ENCODE assay signal across 28 mouse cellular contexts in genomic region chr11:103969278-103969677, GRCm38 (mm10).
"Had no signal": no experiment of that assay in that cellular context is flagged by ENCODE, and none has a peak within 500 bp of the region (broad histone marks: within the 10 kb centered on the region; RNA-seq: fewer than 3 reads in every experiment).

No protein-coding gene starts in this region.

- ATAC-seq: forebrain, embryonic 13.5 days; forebrain, embryonic 14.5 days; forebrain, embryonic 15.5 days; forebrain, embryonic 16.5 days; forebrain, postnatal 0 days had no signal

- H3K9ac ChIP-seq: embryonic facial prominence, embryonic 12.5 days; embryonic facial prominence, embryonic 13.5 days; embryonic facial prominence, embryonic 15.5 days; forebrain, embryonic 12.5 days; forebrain, embryonic 13.5 days; forebrain, embryonic 15.5 days; forebrain, postnatal 0 days had no signal

- H3K9me3 ChIP-seq: embryonic facial prominence, embryonic 10.5 days; embryonic facial prominence, embryonic 12.5 days; embryonic facial prominence, embryonic 13.5 days; embryonic facial prominence, embryonic 15.5 days; forebrain, embryonic 10.5 days; forebrain, embryonic 12.5 days; forebrain, embryonic 13.5 days; forebrain, embryonic 15.5 days had no signal

- H3K27me3 ChIP-seq: embryonic facial prominence, embryonic 12.5 days; embryonic facial prominence, embryonic 13.5 days; embryonic facial prominence, embryonic 15.5 days; forebrain, embryonic 12.5 days; forebrain, embryonic 13.5 days; forebrain, embryonic 15.5 days had no signal

- H3K27ac ChIP-seq: embryonic facial prominence, embryonic 10.5 days; embryonic facial prominence, embryonic 12.5 days; embryonic facial prominence, embryonic 13.5 days; embryonic facial prominence, embryonic 15.5 days; forebrain, embryonic 10.5 days; forebrain, embryonic 12.5 days; forebrain, embryonic 13.5 days; forebrain, embryonic 15.5 days; gastrocnemius, adult 2 months; heart, adult 2 months had no signal

- H3K4me2 ChIP-seq: embryonic facial prominence, embryonic 12.5 days; embryonic facial prominence, embryonic 13.5 days; embryonic facial prominence, embryonic 15.5 days; forebrain, embryonic 12.5 days; forebrain, embryonic 13.5 days; forebrain, embryonic 15.5 days had no signal

- H3K4me3 ChIP-seq: embryonic facial prominence, embryonic 10.5 days; embryonic facial prominence, embryonic 12.5 days; embryonic facial prominence, embryonic 13.5 days; embryonic facial prominence, embryonic 15.5 days; erythroblast, embryonic 14.5 days; forebrain, embryonic 10.5 days; forebrain, embryonic 12.5 days; forebrain, embryonic 13.5 days; forebrain, embryonic 15.5 days; gastrocnemius, adult 2 months; heart, adult 2 months had no signal

- DNase-seq: cerebellum, adult 2 months; cerebellum, adult 8-10 months; cerebellum, adult 9-10 months; cerebellum, adult 9-11 months; cerebellum, postnatal 10 days; cerebellum, postnatal 14 days; cerebellum, postnatal 25 days; cerebellum, postnatal 36 days; embryo, embryonic 11 days; forebrain, postnatal 0 days; gastrocnemius, adult 2 months; gastrocnemius, postnatal 10 days; gastrocnemius, postnatal 14 days; gastrocnemius, postnatal 25 days; gastrocnemius, postnatal 36 days; heart, adult 18-20 months; heart, adult 2 months had no signal
